Mouse (Mus musculus) ES-E14 (cell line): Measurements from ENCODE around the gene Sh2b2.

Experiments
- CHD2 ChIP-seq: IDR thresholded peaks from 2 replicates; pipeline ENCODE4 v1.6.1; 2014; ENCODE audit warnings: mild to moderate bottlenecking, low read depth, low read length, inconsistent platforms
- HCFC1 ChIP-seq: IDR thresholded peaks from 2 replicates; pipeline ENCODE4 v1.6.1; 2012; ENCODE audit warnings: low read length, inconsistent platforms, borderline replicate concordance; ENCODE audit not compliant: insufficient read depth
- MAFK ChIP-seq: IDR thresholded peaks from 2 replicates; pipeline ENCODE4 v1.6.1; 2014; ENCODE audit warnings: mild to moderate bottlenecking, low read depth, low read length, inconsistent platforms; ENCODE audit not compliant: insufficient read depth
- ZC3H11A ChIP-seq: IDR thresholded peaks from 2 replicates; pipeline ENCODE4 v1.6.1; 2012; ENCODE audit warnings: low read depth, mild to moderate bottlenecking, inconsistent platforms, low read length, borderline replicate concordance
- ZNF384 ChIP-seq: IDR thresholded peaks from 2 replicates; pipeline ENCODE4 v1.6.1; 2012; ENCODE audit warnings: low read depth, low read length, inconsistent platforms

- TF ChIP-seq MAFK (no peak), ZNF384 (no peak), HCFC1 (no peak), ZC3H11A (no peak), CHD2 (no peak)
Measured at GRCm38 (mm10) chr5:136236611-136237010, 9.7 kb downstream of the Sh2b2 start.
